Mouse (Mus musculus): ENCODE results near the gene Morf4l2.
"Not testable (repeated sequence)": the region's sequence is repeated elsewhere in the genome, so short reads cannot be mapped to it uniquely, and the experiment has no call there.

Gene Morf4l2

DNA sequence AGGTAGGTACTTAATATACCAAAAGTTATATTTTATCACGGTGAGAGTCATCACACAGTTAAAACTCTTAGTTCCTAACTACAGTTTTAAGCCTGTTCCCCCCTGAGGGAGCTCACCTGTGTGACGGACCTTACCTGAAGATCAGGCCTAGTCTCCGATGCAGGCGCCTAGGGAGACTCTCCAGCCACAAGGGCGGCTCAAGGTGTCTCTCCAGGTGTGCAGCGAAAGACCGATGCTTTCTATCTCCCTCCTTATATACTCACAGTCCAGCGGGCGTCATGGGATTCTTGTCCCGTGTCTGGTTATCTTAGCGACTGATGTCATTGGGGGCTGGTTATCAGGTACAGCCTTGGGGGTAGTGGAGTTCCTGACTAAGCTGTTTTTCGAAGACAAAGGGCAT lies at the start of gene Morf4l2:
TSS of gene Morf4l2 (minus strand) at position 232 of the 400 bp plus-strand sequence.
- ATAC-seq (ENCODE audit: insufficient number of reproducible peaks, low FRiP score, low TSS enrichment): no peak

DNA sequence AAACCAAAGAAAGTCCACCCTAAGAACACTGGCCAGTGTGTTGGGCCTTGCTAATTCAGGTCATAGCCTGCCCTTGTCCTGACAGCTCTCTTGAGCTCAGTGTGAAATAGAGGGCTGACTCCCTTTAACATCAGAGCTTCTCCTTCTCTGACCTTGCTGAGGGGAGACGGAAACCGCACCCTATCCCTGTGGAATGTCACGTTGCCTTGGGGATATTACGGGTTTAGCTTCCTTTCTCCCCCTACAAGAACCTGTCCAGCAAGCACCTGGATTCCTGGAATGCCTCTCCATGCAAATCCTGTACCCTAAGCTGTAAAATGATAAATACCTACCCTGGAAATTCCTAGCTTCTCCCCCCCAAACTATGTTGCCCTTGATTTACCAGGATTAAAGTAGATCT lies 46.0 kb upstream of the Morf4l2 start:
- ATAC-seq (ENCODE audit: insufficient number of reproducible peaks, low FRiP score, low TSS enrichment): no peak

DNA sequence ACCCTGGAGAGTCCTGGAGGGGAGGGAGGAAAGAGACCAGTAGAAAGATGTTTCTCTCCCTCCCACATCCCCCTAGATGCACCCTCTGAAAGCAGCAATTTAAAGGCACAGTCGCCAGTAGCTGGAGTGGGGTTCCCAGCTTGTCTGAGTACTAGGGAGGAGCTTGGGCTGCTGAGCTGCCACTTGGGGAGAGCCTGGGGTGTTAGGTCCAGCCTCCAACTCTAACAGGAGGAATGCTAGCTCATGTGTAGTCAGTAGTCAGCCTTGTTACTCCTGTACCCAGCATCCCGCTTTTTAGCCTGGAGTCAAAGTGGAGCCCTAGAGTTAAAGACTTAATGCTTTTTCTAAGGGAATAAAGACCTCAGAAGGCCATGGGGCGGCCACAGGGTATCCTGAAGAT lies 36.6 kb upstream of the Morf4l2 start, which contains the start of gene Glra4:
TSS of gene Glra4 (minus strand) at position 101 of the 400 bp plus-strand sequence.
- no peak for ATAC-seq (ENCODE audit: insufficient number of reproducible peaks, low FRiP score, low TSS enrichment)

DNA sequence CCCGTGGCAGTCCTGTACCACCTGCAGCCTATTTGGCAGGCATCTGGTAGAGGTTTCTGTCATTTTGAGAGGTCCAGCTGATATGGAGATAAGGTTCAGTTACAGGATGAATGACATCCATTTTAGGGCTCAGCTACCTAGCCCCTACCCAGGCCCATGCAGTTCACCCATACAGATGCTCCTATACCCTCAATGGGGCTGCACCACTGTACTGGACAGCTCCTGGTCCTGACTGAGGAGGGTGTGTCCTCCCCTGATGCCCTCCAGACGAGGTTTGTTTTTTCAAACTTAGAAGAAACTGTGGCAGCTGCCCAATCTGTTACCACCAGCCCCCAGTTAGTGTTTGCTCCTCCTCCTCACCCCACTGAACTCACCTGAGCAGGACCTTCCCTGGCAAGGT lies 35.8 kb upstream of the Morf4l2 start:
- ATAC-seq (ENCODE audit: insufficient number of reproducible peaks, low FRiP score, low TSS enrichment): no peak

DNA sequence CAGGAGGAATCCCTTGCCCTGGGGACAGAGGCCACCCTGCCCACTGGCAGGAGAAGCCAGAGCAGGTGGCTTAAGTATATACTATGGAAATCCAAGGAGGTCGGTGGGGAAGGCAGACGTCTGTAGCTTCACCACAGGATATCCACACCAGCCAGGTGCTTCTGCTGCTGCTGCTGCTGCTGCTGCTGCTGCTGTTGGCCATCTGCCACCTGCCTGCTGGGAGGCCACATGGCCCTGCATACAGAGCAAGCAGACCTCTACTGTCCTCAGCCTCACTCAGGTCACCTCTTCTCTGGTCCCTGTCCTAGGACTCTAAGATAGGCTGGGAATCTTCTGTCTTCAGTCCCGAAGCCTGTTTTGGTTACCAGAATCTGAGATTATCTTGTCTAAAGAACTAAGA lies 34.6 kb upstream of the Morf4l2 start:
- ATAC-seq (ENCODE audit: insufficient number of reproducible peaks, low FRiP score, low TSS enrichment): no peak

DNA sequence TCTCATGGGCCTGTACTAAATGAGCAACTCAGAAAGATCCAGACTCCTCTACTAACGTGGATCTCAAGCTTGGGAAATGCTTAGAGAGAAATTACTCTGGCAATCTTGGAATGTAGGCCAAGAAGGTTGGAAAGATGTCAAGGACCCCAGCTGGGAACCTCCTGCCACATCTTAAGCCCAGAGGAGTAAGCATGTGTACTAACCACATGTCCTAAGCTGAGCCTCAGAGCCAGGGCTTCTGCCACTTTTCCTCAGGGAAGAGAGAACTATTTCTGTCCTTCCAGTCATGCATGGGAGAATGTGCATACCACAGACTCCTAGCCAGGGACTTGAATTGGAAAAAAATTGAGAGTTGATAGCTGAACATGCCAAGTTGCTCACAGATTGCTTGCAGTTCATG lies 29.5 kb upstream of the Morf4l2 start:
- no peak for ATAC-seq (ENCODE audit: insufficient number of reproducible peaks, low FRiP score, low TSS enrichment)

DNA sequence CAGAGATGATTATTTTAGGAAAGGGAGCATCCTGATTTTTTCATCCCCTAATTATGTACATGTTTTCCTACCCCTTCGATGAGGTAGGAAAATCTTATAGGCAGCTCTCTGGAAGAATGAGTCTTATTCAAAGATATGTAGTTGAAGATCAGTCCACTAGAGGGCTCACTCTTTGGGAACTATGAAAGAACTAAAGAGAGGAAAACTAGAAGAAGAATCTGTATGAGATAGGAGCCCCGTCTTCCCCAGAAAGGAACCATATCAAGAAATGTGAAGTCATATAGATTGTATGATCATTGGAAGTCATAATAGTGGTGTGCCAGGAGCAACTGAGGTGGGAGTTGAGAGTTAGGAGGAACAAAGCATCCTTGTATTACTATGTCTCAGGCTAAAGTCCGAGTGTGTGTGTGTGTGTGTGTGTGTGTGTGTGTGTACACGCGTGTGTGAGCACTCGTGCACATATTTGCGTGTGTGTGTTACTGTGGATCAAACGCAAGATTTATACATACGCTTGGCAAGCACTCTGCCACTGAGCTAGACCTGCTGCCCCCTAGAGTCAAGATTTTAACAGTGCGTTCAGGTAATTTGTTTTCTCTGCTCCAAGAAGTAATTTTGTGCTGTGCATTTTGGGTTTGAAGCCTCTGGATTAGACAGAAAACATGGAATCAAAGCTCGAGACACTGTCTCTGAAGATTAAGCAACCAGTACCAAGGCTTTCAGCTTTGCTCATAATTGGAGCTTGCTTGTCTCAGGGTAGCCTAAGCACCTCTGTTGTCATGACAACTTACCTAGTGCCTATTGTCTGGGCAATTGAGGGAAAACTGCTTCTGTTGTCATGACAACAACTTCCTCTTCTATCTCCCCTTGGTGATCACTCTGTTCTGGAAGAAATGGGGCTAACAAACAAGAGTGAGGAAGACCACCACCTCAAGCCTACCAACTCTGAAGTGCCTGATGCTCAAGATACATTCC lies 17.9 kb upstream of the Morf4l2 start:
- peak; percentile 26; the same call in 1 of the 2 replicates for ATAC-seq (ENCODE audit: insufficient number of reproducible peaks, low FRiP score, low TSS enrichment)

DNA sequence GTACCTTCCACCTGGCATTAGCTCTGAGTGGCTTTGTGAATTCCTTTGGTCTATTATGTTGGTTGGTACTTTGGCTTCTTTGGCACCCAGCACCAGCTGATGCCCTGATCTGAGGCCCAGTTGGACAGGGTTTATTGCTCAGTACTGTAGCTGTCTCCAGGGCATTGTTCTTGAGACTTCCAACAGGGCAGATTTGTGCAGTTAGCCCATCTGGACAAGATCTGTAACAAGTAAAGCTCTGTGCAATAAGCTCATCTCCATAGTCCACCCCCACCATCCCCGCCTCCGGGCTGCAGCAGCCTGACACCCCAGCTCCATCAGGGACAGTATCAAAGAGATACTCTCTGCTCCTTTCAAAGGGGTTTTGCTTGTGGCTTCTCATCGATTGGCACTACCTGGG lies 12.0 kb upstream of the Morf4l2 start:
- ATAC-seq (ENCODE audit: insufficient number of reproducible peaks, low FRiP score, low TSS enrichment): no peak

DNA sequence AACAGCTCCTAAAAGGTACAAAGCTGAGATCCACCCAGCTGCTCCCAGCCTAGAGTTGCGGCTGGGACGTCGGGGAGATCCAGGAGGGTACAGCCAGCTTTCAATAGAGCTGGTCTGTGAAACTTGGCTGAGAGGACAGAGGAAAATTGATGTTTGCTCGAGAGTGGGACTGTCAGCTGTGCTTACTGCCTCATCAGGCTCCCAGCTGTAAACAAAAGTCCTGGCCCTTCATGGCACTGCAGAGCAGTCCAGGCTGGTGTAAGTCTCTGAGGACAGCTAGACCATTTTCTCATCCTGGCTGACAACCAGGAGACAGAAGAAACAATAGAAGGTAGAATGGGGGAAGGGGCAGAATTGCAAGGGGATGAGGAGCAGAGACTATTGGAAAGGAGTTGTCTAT lies 5.8 kb upstream of the Morf4l2 start:
- no peak for ATAC-seq (ENCODE audit: insufficient number of reproducible peaks, low FRiP score, low TSS enrichment)

DNA sequence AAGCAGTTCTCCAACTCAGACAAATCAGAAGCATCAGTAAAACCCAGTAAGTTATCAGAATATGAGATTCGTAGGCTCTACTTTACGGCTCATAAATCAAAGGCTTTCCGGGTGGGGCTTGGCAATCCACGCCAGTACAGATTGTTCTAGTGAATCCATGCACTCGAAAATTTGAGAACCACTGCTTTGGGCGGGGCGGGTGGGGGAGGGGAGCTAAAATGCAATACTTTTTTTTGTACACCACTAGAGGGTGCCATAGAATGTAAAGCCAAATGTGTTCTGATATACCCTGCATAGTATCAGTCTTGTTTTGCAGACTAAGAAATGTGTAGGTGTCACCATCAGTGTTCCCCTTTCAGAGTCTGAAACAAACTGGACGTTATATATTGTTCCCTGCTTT lies 1.2 kb upstream of the Morf4l2 start:
- ATAC-seq (ENCODE audit: insufficient number of reproducible peaks, low FRiP score, low TSS enrichment): no peak

DNA sequence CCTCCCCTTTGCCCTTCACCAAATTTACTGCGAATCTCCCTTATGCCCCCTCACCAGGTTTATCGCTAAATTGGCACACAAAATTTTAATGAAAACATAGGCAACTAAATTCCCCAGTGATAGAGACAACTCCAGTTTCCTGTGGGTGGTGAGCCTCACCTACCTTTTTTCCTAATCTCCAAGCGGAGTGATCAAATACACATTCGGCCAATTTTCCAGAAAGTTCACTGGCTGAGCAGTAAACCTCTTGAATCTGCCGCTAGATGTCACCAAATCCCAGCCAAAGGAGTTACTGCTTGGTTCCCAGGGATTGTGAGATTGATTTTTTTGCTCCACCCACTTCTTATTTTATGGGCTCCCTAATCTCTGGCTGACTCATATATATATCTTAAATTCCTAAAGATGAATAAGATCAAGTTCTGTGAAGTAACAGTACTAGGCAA lies 808 bp downstream of the Morf4l2 start:
- ATAC-seq (ENCODE audit: insufficient number of reproducible peaks, low FRiP score, low TSS enrichment): no peak

DNA sequence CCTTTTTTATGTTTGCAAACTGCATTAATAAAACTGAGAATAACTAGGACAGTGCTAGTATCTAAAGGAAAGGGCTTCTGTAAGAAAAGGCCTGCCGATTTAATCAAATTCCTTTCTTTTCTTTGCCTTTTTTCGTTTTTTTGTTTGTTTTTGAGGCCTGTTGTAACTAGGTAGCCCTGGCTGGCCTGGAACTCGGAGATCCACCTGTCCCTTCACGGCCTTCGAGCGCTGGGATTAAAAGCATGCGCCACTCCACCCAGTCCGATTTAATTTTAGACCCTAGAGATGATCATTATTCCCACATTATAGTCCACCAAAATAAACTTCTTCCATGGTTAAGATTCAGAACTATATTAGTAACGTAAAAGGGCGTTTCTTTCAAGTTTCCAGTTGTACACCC lies 1.2 kb downstream of the Morf4l2 start:
- ATAC-seq (ENCODE audit: insufficient number of reproducible peaks, low FRiP score, low TSS enrichment): no peak

DNA sequence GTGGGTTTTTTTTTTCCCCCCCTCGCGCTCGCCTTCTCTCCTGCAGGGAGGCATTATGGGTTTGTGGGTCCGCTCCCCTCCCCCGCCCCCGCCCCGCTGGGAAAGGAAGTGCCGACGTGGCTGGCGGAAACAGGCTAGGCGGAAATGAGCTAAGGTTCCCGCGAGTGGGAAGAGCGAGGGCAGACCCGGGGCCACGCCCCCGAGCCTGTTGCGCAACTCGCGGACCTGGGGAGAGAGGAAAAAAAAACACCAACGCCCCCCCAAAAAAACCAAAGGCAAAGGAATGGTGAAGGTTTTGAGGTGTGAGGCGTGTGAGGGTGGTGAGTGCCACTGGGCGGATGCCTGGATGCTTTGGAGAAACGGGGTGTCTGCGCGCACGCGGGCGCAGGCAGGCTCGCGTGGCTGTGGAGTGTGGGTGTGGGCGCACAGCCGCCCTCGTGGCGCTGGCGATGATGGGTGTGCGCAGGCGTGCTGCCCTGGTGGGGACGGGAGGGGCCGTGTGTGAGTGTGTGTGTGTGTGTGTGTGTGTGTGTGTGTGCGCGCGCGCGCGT lies 1.8 kb downstream of the Morf4l2 start:
- peak; percentile 87 for ATAC-seq (ENCODE audit: insufficient number of reproducible peaks, low FRiP score, low TSS enrichment)

DNA sequence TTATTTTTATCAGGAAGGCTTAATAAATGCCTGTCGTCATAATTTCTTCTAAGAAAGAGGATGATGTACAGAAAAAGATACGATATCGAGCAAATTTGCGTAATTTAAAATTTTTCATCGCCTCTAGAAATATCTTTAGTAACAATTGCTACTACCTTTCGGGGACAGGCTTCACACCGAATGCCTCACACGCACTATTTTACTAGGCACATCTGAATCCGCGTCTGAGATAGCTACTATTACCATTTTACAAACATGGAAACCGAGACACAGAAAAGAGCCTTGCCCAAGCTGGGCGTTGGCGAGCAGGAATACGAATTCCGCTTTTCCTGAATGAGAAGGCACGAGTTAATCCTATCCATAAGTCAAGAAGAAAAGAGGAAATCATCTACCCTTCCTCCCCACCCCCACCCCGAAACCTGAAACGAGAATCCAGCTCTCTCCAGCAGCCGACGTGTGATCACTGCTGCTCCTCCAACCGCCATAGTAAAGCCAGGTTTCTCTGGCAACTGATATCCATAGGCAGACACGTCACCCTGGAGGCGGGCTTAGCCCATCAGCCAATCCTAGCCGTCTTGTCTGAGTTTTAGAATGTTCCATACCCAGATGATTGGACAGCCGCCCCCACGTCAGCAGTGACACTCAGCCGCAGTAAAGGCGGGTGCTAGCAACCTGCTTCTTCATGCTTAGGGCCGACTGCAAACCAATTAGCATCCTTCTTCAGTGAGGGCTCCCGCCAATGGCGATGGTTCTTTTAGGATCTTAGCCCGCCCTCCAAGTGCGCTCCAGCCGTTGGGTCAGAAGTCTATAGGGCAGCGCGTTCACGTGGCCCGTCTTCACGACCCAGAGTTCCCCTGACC lies 2.5 kb downstream of the Morf4l2 start:
- ATAC-seq (ENCODE audit: insufficient number of reproducible peaks, low FRiP score, low TSS enrichment): peak; percentile 98

DNA sequence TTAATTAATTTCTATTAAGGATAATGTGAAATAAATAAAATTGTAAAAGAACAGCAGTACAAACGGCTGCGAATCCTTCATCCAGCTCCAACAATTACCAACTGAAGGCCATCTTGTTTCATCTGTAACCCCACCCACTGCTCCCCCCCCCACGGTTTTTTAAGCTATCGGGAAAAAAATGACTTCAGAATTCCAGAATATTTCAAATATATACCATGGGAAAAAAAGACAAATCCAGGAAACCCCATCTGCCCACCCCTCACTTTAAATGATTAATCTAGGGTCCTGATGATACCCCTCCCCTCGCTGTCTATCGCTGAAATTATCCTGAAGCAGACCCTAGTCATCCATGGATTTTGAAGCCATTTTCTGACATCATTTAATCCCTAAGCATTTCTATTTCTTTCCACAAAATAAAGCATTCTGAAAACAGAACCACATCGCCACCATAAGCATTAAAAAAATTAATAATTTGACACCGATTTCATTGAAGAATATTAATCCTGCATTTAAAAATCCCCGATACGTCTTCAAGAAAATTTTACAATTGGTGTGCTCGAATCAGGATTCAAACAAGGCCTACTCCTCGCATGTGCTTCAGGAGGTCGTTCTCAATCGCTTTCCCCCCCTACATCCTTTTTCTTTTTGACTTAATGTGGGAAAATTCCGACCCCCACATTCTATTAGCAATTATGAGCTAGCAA lies 3.3 kb downstream of the Morf4l2 start:
- no peak for ATAC-seq (ENCODE audit: insufficient number of reproducible peaks, low FRiP score, low TSS enrichment)

DNA sequence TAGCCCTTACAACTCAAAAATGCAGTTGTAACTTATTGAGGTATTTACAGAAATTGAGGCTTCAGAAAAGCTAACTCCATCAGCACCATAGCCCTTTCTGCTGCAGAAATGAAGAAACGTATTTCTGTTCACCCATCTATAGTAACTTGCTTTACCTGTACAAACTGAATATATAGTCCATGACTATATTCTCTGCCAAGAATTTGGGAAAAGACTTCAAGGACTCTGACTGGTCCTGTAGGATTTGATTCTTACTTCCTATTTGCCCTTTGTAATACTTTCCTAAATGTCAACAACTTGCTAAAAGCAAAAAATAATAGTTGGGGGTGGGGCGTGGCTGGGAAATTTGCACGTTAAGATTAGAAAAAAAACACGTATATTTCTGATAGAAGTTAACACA lies 11.5 kb downstream of the Morf4l2 start:
- no peak for ATAC-seq (ENCODE audit: insufficient number of reproducible peaks, low FRiP score, low TSS enrichment)

DNA sequence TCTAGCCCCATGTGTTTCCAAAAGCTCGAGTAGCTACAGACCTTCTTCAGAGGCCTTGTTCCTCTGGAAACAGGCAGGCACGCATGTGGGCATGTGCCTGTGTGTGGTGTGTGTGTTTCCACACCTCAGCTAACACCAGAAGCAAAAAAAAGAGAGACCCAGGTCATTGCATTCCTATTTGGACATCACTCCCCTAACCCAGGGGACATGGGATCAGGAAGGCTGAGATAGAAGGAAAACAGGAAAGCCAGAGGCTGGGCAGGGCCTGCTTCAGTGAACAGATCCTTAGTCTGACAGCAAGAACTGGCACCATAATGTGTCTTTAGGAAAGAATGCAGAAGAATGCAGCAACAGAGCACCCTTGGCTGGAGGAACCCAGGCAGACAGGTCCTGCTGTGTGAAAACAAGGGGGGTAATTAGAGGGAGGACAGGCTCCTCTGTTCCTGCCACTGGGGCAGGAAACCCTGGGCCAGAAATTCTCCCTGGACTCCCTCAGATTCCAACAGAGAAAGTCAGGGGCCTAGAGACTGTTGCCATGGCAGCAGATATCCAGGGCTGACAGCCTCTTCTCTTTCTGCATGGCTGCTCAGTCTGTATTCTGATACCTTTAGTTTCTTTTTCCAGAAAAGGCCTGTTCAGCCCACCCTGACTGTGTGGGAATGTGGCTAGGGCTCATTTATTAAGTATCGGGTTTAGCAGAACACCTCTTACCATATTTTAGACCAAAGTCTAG lies 28.6 kb downstream of the Morf4l2 start:
- not testable (repeated sequence) for ATAC-seq (ENCODE audit: insufficient number of reproducible peaks, low FRiP score, low TSS enrichment)

DNA sequence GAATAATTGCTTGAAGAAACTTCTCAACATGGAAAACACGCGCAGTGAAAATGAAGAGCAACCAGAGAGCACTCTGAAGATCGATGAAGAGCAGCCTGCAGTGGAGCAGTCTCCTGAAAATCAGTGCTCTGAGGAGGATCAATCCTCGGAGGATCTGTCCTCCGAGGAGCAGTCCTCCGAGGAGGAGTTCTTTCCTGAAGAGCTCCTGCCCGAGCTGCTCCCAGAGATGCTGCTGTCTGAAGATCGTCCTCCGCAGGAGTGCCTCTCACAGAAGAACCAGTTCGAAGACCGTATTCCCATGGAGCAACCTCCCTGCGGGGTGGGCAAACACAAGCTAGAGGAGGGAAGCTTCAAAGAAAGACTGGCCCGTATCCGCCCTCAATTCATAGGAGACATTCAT lies 34.7 kb downstream of the Morf4l2 start:
- no peak; the same call in 1 of the 2 replicates for ATAC-seq (ENCODE audit: insufficient number of reproducible peaks, low FRiP score, low TSS enrichment)

DNA sequence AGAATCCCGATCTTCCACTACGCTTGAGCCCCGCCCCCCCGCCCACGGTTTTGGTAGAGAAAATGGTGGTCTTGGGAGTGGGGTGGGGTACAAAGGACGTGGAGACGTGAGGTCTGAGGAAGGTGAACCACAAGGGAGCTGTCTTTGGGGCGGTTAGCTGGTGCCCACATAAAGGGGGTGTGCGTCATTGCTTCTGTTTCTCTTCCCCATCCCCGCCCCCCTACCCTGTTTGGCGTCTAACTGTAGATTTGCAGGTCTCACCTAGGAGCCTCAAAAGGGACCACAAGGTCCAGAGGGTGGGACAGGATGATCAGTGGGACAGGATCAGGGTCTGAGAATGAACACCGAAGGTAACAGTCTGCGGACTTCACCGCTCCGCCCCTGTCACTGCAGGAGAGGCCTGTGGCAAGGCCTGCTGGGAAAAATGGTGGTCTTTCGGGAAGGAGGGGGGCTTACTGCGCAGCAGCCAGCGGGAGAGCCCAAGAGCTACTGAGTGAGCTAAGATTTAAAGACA lies 35.3 kb downstream of the Morf4l2 start:
- peak; percentile 56 for ATAC-seq (ENCODE audit: insufficient number of reproducible peaks, low FRiP score, low TSS enrichment)
